Mouse (Mus musculus) lung, postnatal 0 days (tissue): ENCODE results near the gene Spag7. TPM values are rescaled to one million over a fixed set of nuclear protein-coding genes. Genes with fewer than 3 reads are reported as not detected.

Experiments used
- ATAC-seq: fragments of 200-750 bp; cut with Nextera tagmentation; 2 replicates; pipeline ENCODE4 v1.8.0; 2017; ENCODE audit warnings: moderate library complexity
- DNase-seq: peaks from one replicate; pipeline ENCODE4 v3.0.0-alpha.2; 2016; ENCODE audit warnings: low spot score
- H3K27ac ChIP-seq: fragments of 300-500 bp; sonication (generic); 2 replicates; pipeline ENCODE4 v1.5.1; 2014; ENCODE audit warnings: antibody characterized with exemption, mild to moderate bottlenecking, low read length, mixed read lengths
- H3K27me3 ChIP-seq: fragments of 300-500 bp; sonication (generic); replicated peaks from 2 replicates; pipeline ENCODE4 v1.6.1; 2014; ENCODE audit warnings: low read length, mixed read lengths; ENCODE audit not compliant: insufficient read depth
- H3K36me3 ChIP-seq: fragments of 300-500 bp; sonication (generic); 2 replicates; pipeline ENCODE4 v1.6.1; 2014; ENCODE audit warnings: low read length, mixed read lengths; ENCODE audit not compliant: insufficient read depth
- H3K4me1 ChIP-seq: fragments of 300-500 bp; sonication (generic); 2 replicates; pipeline ENCODE4 v1.6.1; 2014; ENCODE audit warnings: antibody characterized with exemption, low read depth, low read length, mixed read lengths; ENCODE audit not compliant: insufficient read depth
- H3K4me2 ChIP-seq: fragments of 300-500 bp; sonication (generic); replicated peaks from 2 replicates; pipeline ENCODE4 v1.6.1; 2014; ENCODE audit warnings: low read depth, mild to moderate bottlenecking, low read length, moderate library complexity, mixed read lengths
- H3K4me3 ChIP-seq: fragments of 300-500 bp; sonication (generic); 2 replicates; pipeline ENCODE4 v1.5.1; 2014; ENCODE audit warnings: low read depth, low read length
- H3K9ac ChIP-seq: fragments of 300-500 bp; sonication (generic); replicated peaks from 2 replicates; pipeline ENCODE4 v1.6.1; 2014; ENCODE audit warnings: low read depth, mild to moderate bottlenecking
- H3K9me3 ChIP-seq: fragments of 300-500 bp; sonication (generic); 2 replicates; pipeline ENCODE4 v1.6.1; 2016; ENCODE audit warnings: low read length, mixed read lengths
- CTCF ChIP-seq: IDR thresholded peaks from 2 replicates; pipeline ENCODE4 v1.5.1; 2016; ENCODE audit warnings: antibody characterized with exemption, mild to moderate bottlenecking
- EP300 ChIP-seq: IDR thresholded peaks from 2 replicates; pipeline ENCODE4 v1.6.1; 2016; ENCODE audit warnings: antibody characterized with exemption, mild to moderate bottlenecking, control low read depth
- WGBS: fragments of 180-500 bp; shearing (Covaris S2); extraction: QIAGEN DNeasy Blood & Tissue Kit; methylation state at CpG from one replicate; pipeline ENCODE4 v1.1.7; 2014; 5-methylcytosine and 5-hydroxymethylcytosine counted together
- polyA plus RNA-seq: library from polyadenylated mRNA; unstranded; fragments of >200 nt; fragmentation: Nextera tagmentation; extraction: Ambion mirVana; gene quantifications from 2 replicates; pipeline ENCODE4 v1.2.1, GENCODE M21; 2015

Gene Spag7
- polyA plus RNA-seq, 1 experiment from 2014 or later, result 84.6 TPM

GRCm38 (mm10) chr11:70649185-70649734 is 20.0 kb downstream of the Spag7 start:
- Histone ChIP-seq H3K4me3 (no peak overlapping the region), H3K9ac (no peak overlapping the region)
- 74% methylated on average over 8 of the region's 8 CpGs for WGBS

GRCm38 (mm10) chr11:70648512-70648911 is 20.7 kb downstream of the Spag7 start:
- Histone ChIP-seq H3K27ac (no peak overlapping the region), H3K27me3 (no peaks in the 10 kb centered on the region), H3K9ac (peak overlapping the region; percentile 92; the same call in 1 of the 2 replicates), H3K4me1 (peaks cover 25% of the 10 kb centered on the region; the same call in 1 of the 2 replicates), H3K36me3 (peaks cover 42% of the 10 kb centered on the region), H3K4me3 (peak overlapping the region; percentile 70), H3K9me3 (no peaks in the 10 kb centered on the region), H3K4me2 (peak overlapping the region; percentile 96)
- no peak for ATAC-seq
- DNase-seq, result no peak
- WGBS, result 70% methylated on average over 4 of the region's 4 CpGs
- TF ChIP-seq CTCF, result no peak
- no peak for TF ChIP-seq EP300

More at GRCm38 (mm10) chr11:70649185-70649734, 20.0 kb downstream of the Spag7 start:
- Histone ChIP-seq H3K9me3 (no peaks in the 10 kb centered on the region), H3K27ac (0 out of 2 replicates have a peak overlapping the region, but pooled peaks have one; percentile 20), H3K4me2 (peak overlapping the region; percentile 8; the same call in 1 of the 2 replicates), H3K4me1 (peaks cover 25% of the 10 kb centered on the region; the same call in 1 of the 2 replicates), H3K27me3 (no peaks in the 10 kb centered on the region), H3K36me3 (peaks cover 41% of the 10 kb centered on the region)
- no peak for TF ChIP-seq EP300
- no peak for TF ChIP-seq CTCF
- ATAC-seq (no peak), DNase-seq (no peak)

GRCm38 (mm10) chr11:70647716-70648420 is 21.3 kb downstream of the Spag7 start:
- Histone ChIP-seq H3K9me3 (no peaks in the 10 kb centered on the region), H3K27me3 (no peaks in the 10 kb centered on the region), H3K27ac (peak overlapping the region; percentile 97), H3K9ac (peak overlapping the region; percentile 92), H3K4me3 (peak overlapping the region; percentile 70), H3K4me2 (peak overlapping the region; percentile 96), H3K36me3 (peaks cover 43% of the 10 kb centered on the region), H3K4me1 (peaks cover 25% of the 10 kb centered on the region; the same call in 1 of the 2 replicates)
- WGBS, result 2% methylated on average over 28 of the region's 28 CpGs
- no peak for TF ChIP-seq CTCF
- no peak for TF ChIP-seq EP300
- DNase-seq (peak; percentile 23), ATAC-seq (0 out of 2 replicates have a peak, but pooled peaks have one; percentile 4)

DNA sequence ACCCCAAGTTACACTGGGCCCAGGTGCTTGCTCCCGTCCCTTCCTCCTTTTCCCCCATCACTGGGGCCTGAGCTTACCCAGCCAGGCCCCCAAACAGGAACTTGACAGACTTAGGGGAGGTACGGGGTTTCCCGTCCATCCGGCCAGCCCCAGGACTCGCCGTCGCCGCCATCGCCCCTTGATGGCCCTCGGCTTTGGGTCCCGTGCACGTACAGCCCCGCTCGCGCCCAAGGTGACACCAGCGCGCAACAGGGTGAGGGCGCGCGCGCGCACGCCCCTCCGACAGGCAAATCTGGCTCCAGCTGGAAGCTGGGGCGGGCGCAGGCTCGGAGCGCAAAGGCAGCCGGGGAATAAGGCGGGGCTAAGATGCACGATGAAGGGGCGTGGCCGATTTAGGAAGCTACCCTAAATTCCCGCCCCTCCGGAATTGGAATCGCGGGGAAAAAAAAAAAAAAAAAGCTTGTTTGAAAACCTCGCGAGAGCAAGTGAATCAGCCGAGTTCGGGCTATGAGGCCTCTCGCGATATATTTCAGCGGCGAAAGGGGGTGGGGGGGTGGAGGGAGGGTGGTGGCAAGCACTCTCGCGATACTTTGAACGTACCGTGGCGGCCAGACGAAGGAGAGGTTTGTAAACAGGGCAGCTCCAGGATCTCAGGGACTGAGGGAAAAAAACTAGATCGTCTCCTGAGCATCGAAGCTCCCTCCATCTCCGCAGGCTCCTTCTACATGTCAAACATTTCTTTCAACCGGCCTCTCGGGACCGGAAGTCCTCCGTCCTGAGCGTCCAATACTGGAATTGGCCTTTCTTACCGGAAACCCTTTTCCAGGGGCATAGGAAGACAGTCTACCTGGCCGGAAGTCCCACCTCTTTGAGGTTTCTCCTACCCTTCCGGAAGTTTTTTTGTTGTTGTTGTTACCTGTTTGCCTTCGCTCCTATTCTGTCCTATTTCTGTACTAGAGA is 22.2 kb downstream of the Spag7 start, which contains the start of the genes Rnf167 and Slc25a11:
Gene Rnf167 (plus strand): TSS at position 545 of the 960 bp plus-strand sequence.
Gene Slc25a11 (minus strand): TSS at position 789 of the 960 bp plus-strand sequence.
- H3K36me3 ChIP-seq, result peaks cover 43% of the 10 kb centered on the region
- peak within 1 kb of the TSS; percentile 97 for H3K27ac ChIP-seq
- TF ChIP-seq EP300, result peak; percentile 90
- peak; percentile 44 for TF ChIP-seq CTCF
- H3K9me3 ChIP-seq, result no peaks in the 10 kb centered on the region
- peak within 1 kb of the TSS; percentile 96 for H3K4me2 ChIP-seq
- DNase-seq (peak; percentile 100), ATAC-seq (peak; percentile 92)
- under 1% methylated on average over 63 of the region's 63 CpGs for WGBS
- peaks cover 19% of the 10 kb centered on the region; the same call in 1 of the 2 replicates for H3K4me1 ChIP-seq
- H3K27me3 ChIP-seq, result no peaks in the 10 kb centered on the region
- peak within 1 kb of the TSS; percentile 92 for H3K9ac ChIP-seq
- peak within 1 kb of the TSS; percentile 70 for H3K4me3 ChIP-seq

GRCm38 (mm10) chr11:70646259-70646555 is 23.0 kb downstream of the Spag7 start:
- 33% methylated on average over 3 of the region's 3 CpGs for WGBS
- H3K36me3 ChIP-seq, result peaks cover 38% of the 10 kb centered on the region

More at GRCm38 (mm10) chr11:70646259-70646555, 23.0 kb downstream of the Spag7 start:
- Histone ChIP-seq H3K27me3 (no peaks in the 10 kb centered on the region), H3K4me1 (peaks cover 14% of the 10 kb centered on the region; the same call in 1 of the 2 replicates), H3K4me2 (peak overlapping the region; percentile 81), H3K9ac (peak overlapping the region; percentile 76), H3K9me3 (no peaks in the 10 kb centered on the region), H3K4me3 (peak overlapping the region; percentile 68), H3K27ac (peak overlapping the region; percentile 91)
- ATAC-seq, result no peak
- TF ChIP-seq CTCF, result no peak
- no peak for TF ChIP-seq EP300
- DNase-seq, result peak; percentile 31
